27 mouse cellular contexts compared by ENCODE assay signal in genomic region chr9:40836681-40837080, GRCm38 (mm10). TPM values are rescaled to one million over a fixed set of nuclear protein-coding genes. Genes with fewer than 3 reads are reported as not detected.
DNase-seq lines count a peak whose midpoint lies in the region; ATAC-seq and TF ChIP-seq lines count a peak whose summit lies in the region.
"Had no signal": no experiment of that assay in that cellular context is flagged by ENCODE, and none has a peak within 500 bp of the region (broad histone marks: within the 10 kb centered on the region; RNA-seq: fewer than 3 reads in every experiment).

No protein-coding gene starts in this region.

- no peaks in the 10 kb centered on the region for H3K79me2 ChIP-seq in CH12.LX (replicated peaks; ENCODE audit: control insufficient read depth, extremely low read depth, insufficient read depth, poor library complexity, severe bottlenecking)

- dilution Hi-C loops in CH12.LX (cut with MboI; ENCODE audit: extremely low pct_ligation_motif_present, extremely low pct_unique_long_range_greater_than_20kb, low sequenced_read_pairs) = no loop called here

- peak; percentile 20; the same call in 1 of the 2 replicates for TF ChIP-seq CTCF in liver, embryonic 14.5 days (IDR thresholded peaks at IDR 0.05; ENCODE audit: low read depth)
- TF ChIP-seq CTCF in liver, postnatal 0 days (IDR thresholded peaks at IDR 0.05; ENCODE audit: low read depth) = no peak
- peak in 1 of 2 experiments; percentile 37; a peak in 2 of 4 replicates for TF ChIP-seq CTCF in CH12.LX (conservative IDR thresholded peaks at IDR 0.05 in 1 of 2, IDR thresholded peaks at IDR 0.05 in 1 of 2; ENCODE audit: low read depth in 2 of 2, low read length in 2 of 2)
- 0 out of 2 replicates have a peak, but pooled peaks have one; percentile 13 for TF ChIP-seq CTCF in stomach, postnatal 0 days (IDR thresholded peaks at IDR 0.05; ENCODE audit: low read depth)

- H3K4me3 ChIP-seq in liver, embryonic 14.5 days (ENCODE audit: insufficient read depth in 1 of 2, low read depth in 2 of 2, low read length in 2 of 2) = no peak overlapping the region
- H3K4me3 ChIP-seq in liver, postnatal 0 days (ENCODE audit: low read depth, low read length) = no peak overlapping the region
- H3K4me3 ChIP-seq in CH12.LX (replicated peaks in 1 of 3; ENCODE audit: low read depth in 2 of 3, low read length in 2 of 3, poor library complexity in 1 of 3) = no peak overlapping the region
- no peak overlapping the region for H3K4me3 ChIP-seq in ES-E14 (ENCODE audit: insufficient read depth in 1 of 2, low read depth in 1 of 2, low read length in 2 of 2, poor library complexity in 1 of 2, severe bottlenecking in 1 of 2)
- H3K4me3 ChIP-seq in stomach, postnatal 0 days (ENCODE audit: low read depth, low read length) = no peak overlapping the region
- H3K4me3 ChIP-seq: hindbrain, embryonic 15.5 days; liver, embryonic 13.5 days had no signal

- H3K36me3 ChIP-seq in liver, embryonic 14.5 days (replicated peaks; ENCODE audit: control insufficient read depth, insufficient read depth, low read depth) = no peaks in the 10 kb centered on the region
- H3K36me3 ChIP-seq in liver, postnatal 0 days (replicated peaks; ENCODE audit: insufficient read depth, low read length) = no peaks in the 10 kb centered on the region
- H3K36me3 ChIP-seq in CH12.LX (replicated peaks in 1 of 2; ENCODE audit: control insufficient read depth in 1 of 2, insufficient read depth in 1 of 2, low read length in 1 of 2) = no peaks in the 10 kb centered on the region
- no peaks in the 10 kb centered on the region for H3K36me3 ChIP-seq in ES-E14 (ENCODE audit: control insufficient read depth, insufficient read depth, low read length, poor library complexity, severe bottlenecking)
- H3K36me3 ChIP-seq in stomach, postnatal 0 days (ENCODE audit: control insufficient read depth, insufficient read depth, low read length) = no peaks in the 10 kb centered on the region
- H3K36me3 ChIP-seq: hindbrain, embryonic 15.5 days; liver, embryonic 13.5 days had no signal

- no peak for ATAC-seq in liver, embryonic 14.5 days (ENCODE audit: insufficient read depth)
- no peak for ATAC-seq in liver, postnatal 0 days
- no peak for ATAC-seq in stomach, postnatal 0 days (ENCODE audit: low FRiP score, low TSS enrichment)
- ATAC-seq: forebrain, embryonic 14.5 days; intestine, embryonic 16.5 days had no signal

- H3K9me3 ChIP-seq in liver, embryonic 14.5 days (ENCODE audit: control insufficient read depth, low read length) = no peaks in the 10 kb centered on the region
- H3K9me3 ChIP-seq in liver, postnatal 0 days (ENCODE audit: low read length) = no peaks in the 10 kb centered on the region
- H3K9me3 ChIP-seq in CH12.LX (replicated peaks; ENCODE audit: low read length) (no peaks in the 10 kb centered on the region), ES-E14 (ENCODE audit: control insufficient read depth, insufficient read depth, low read depth, low read length) (no peaks in the 10 kb centered on the region)
- H3K9me3 ChIP-seq in stomach, postnatal 0 days (ENCODE audit: control insufficient read depth, low read length) = no peaks in the 10 kb centered on the region
- H3K9me3 ChIP-seq: hindbrain, embryonic 15.5 days; liver, embryonic 13.5 days had no signal

- in situ Hi-C loops in CH12.LX (cut with MboI; ENCODE audit: low pct_ligation_motif_present, low pct_unique_long_range_greater_than_20kb, low sequenced_read_pairs) = no loop called here
- in situ Hi-C loops in ES-E14 (cut with MboI; ENCODE audit: low sequenced_read_pairs in 2 of 2, unreplicated experiment in 2 of 2) = loop anchor here (10.0 to 25.0 kb wide), 4 partner anchors 128 to 348 kb away; partner anchors contain the start of gene Jhy (in 1 of the 2)

- no peaks in the 10 kb centered on the region for H3K4me1 ChIP-seq in liver, embryonic 14.5 days (replicated peaks; ENCODE audit: control insufficient read depth in 2 of 2, insufficient read depth in 2 of 2, low read length in 1 of 2)
- no peaks in the 10 kb centered on the region for H3K4me1 ChIP-seq in liver, postnatal 0 days (ENCODE audit: insufficient read depth)
- H3K4me1 ChIP-seq in CH12.LX (ENCODE audit: control insufficient read depth in 1 of 2, insufficient read depth in 2 of 2) (no peaks in the 10 kb centered on the region), ES-E14 (ENCODE audit: control insufficient read depth in 2 of 2, insufficient read depth in 2 of 2, low read length in 2 of 2, poor library complexity in 1 of 2) (no peaks in the 10 kb centered on the region)
- H3K4me1 ChIP-seq in stomach, postnatal 0 days (replicated peaks; ENCODE audit: control insufficient read depth, insufficient read depth) = no peaks in the 10 kb centered on the region
- H3K4me1 ChIP-seq: hindbrain, embryonic 15.5 days; liver, embryonic 13.5 days had no signal

- no peaks in the 10 kb centered on the region for H3K27me3 ChIP-seq in liver, embryonic 14.5 days (ENCODE audit: control insufficient read depth, insufficient read depth, low read length)
- no peaks in the 10 kb centered on the region for H3K27me3 ChIP-seq in liver, postnatal 0 days (ENCODE audit: insufficient read depth, low read length)
- H3K27me3 ChIP-seq in CH12.LX (replicated peaks) = no peaks in the 10 kb centered on the region
- no peaks in the 10 kb centered on the region for H3K27me3 ChIP-seq in stomach, postnatal 0 days (ENCODE audit: control insufficient read depth, insufficient read depth, low read length)
- H3K27me3 ChIP-seq: hindbrain, embryonic 15.5 days; liver, embryonic 13.5 days had no signal

- no peak for TF ChIP-seq EP300 in liver, embryonic 14.5 days (IDR thresholded peaks at IDR 0.05; ENCODE audit: low read depth)
- TF ChIP-seq EP300 in liver, postnatal 0 days (IDR thresholded peaks at IDR 0.05; ENCODE audit: low read depth) = no peak
- TF ChIP-seq EP300 in CH12.LX (IDR thresholded peaks at IDR 0.05; ENCODE audit: low read length) = no peak
- TF ChIP-seq EP300 in stomach, postnatal 0 days (optimal IDR thresholded peaks at IDR 0.05) = no peak

- no peak for DNase-seq in liver, embryonic 14.5 days (ENCODE audit: low read depth in 3 of 3, low spot score in 3 of 3)
- no peak for DNase-seq in liver, postnatal 0 days
- DNase-seq in CH12.LX (ENCODE audit: extremely low read depth) (peak; percentile 6), ES-E14 (ENCODE audit: low read depth, low spot score) (no peak)
- DNase-seq in stomach, postnatal 0 days (ENCODE audit: low spot score) = no peak
- no peak for DNase-seq in thymus, postnatal 25 days
- DNase-seq in adrenal gland, adult 18-20 months (ENCODE audit: low spot score in 2 of 2) = no peak
- DNase-seq: adrenal gland, adult 8-10 months; cerebellum, adult 8-10 months; cerebellum, postnatal 36 days; heart, postnatal 4 days; kidney, postnatal 25 days; liver, embryonic 13.5 days had no signal

- no peak for TF ChIP-seq POLR2A in CH12.LX (IDR thresholded peaks at IDR 0.05; ENCODE audit: low read depth, low read length)

- WGBS in liver, embryonic 14.5 days (ENCODE audit: insufficient replicate concordance) = 67% methylated on average over 3 of the region's 3 CpGs
- 83% methylated on average over 3 of the region's 3 CpGs for WGBS in liver, postnatal 0 days (ENCODE audit: insufficient replicate concordance)
- 84% methylated on average over 3 of the region's 3 CpGs for WGBS in stomach, postnatal 0 days

- H3K27ac ChIP-seq in liver, embryonic 14.5 days = no peak overlapping the region
- no peak overlapping the region for H3K27ac ChIP-seq in liver, postnatal 0 days (ENCODE audit: low read depth)
- no peak overlapping the region for H3K27ac ChIP-seq in CH12.LX (ENCODE audit: insufficient read depth, low read depth)
- no peak overlapping the region for H3K27ac ChIP-seq in ES-E14 (ENCODE audit: insufficient read depth, low read depth, low read length, poor library complexity, severe bottlenecking)
- no peak overlapping the region for H3K27ac ChIP-seq in stomach, postnatal 0 days (replicated peaks)
- H3K27ac ChIP-seq: hindbrain, embryonic 15.5 days; liver, embryonic 13.5 days; macrophage had no signal

- H3K4me2 ChIP-seq in liver, embryonic 14.5 days (ENCODE audit: low read depth) = no peak overlapping the region
- no peak overlapping the region for H3K4me2 ChIP-seq in liver, postnatal 0 days (ENCODE audit: low read depth, low read length)
- H3K4me2 ChIP-seq in CH12.LX (ENCODE audit: insufficient read depth, low read depth, poor library complexity, severe bottlenecking) = no peak overlapping the region
- H3K4me2 ChIP-seq in stomach, postnatal 0 days (replicated peaks; ENCODE audit: low read depth) = no peak overlapping the region
- H3K4me2 ChIP-seq: hindbrain, embryonic 15.5 days; liver, embryonic 13.5 days had no signal

- peak; percentile 25 for TF ChIP-seq RAD21 in CH12.LX (IDR thresholded peaks at IDR 0.05; ENCODE audit: low read depth, low read length)

- no peak overlapping the region for H3K9ac ChIP-seq in liver, embryonic 14.5 days (replicated peaks)
- H3K9ac ChIP-seq in liver, postnatal 0 days (replicated peaks) = no peak overlapping the region
- no peak overlapping the region for H3K9ac ChIP-seq in CH12.LX (ENCODE audit: insufficient read depth, low read depth)
- no peak overlapping the region for H3K9ac ChIP-seq in ES-E14 (ENCODE audit: insufficient read depth, low read depth, low read length, poor library complexity, severe bottlenecking)
- no peak overlapping the region for H3K9ac ChIP-seq in stomach, postnatal 0 days (ENCODE audit: low read length)
- H3K9ac ChIP-seq: hindbrain, embryonic 15.5 days; liver, embryonic 13.5 days had no signal

TF ChIP-seq in ES-E14, 5 proteins besides CTCF, POLR2A, EP300 and RAD21 (continues in another document):
- TF ChIP-seq CHD2 (IDR thresholded peaks at IDR 0.05; ENCODE audit: low read depth, low read length) = no peak

RNA-seq across cellular contexts. Expression of gene Hspa8, which starts 35.9 kb away (rescaled TPM):
- 1,333 and 1,529 TPM in 2 replicates for polyA plus RNA-seq in liver, embryonic 14.5 days (2012; rRNA removed)
- polyA plus RNA-seq in liver, embryonic 14.5 days (2014; fragmentation: Nextera tagmentation; extraction: Ambion mirVana) = 1,148 and 1,204 TPM in 2 replicates
- 750 and 793 TPM in 2 replicates for polyA plus RNA-seq in liver, postnatal 0 days (2015; fragmentation: Nextera tagmentation; extraction: Ambion mirVana)
- total RNA-seq in CH12.LX (2012; rRNA removed) (2,915 and 4,984 TPM in 2 replicates), CH12.LX (2014; rRNA removed) (7,143 and 7,761 TPM in 2 replicates), ES-E14 (2012; rRNA removed) (3,361 and 3,988 TPM in 2 replicates)
- polyA plus RNA-seq in CH12.LX (2012; ENCODE audit: insufficient read length, low read depth) = 5,629 and 6,462 TPM in 2 replicates
- 991 and 1,085 TPM in 2 replicates for polyA plus RNA-seq in stomach, postnatal 0 days (2015; fragmentation: Nextera tagmentation; extraction: Ambion mirVana)
- 1,000 to 10,000 TPM; 3,946 to 4,032 TPM for total RNA-seq in adrenal gland, adult 18-20 months (2021)

RNA-seq across cellular contexts. Expression of gene Bsx, which starts 37.2 kb away (rescaled TPM):
- 0.01 TPM in 1 of 2 replicates, not detected in the other for polyA plus RNA-seq in liver, embryonic 14.5 days (2012; rRNA removed)
- polyA plus RNA-seq in liver, embryonic 14.5 days (2014; fragmentation: Nextera tagmentation; extraction: Ambion mirVana) = not detected in 2 replicates
- not detected in 2 replicates for polyA plus RNA-seq in liver, postnatal 0 days (2015; fragmentation: Nextera tagmentation; extraction: Ambion mirVana)
- total RNA-seq in CH12.LX (2012; rRNA removed) = not detected in 2 replicates
- total RNA-seq in CH12.LX (2014; rRNA removed) = not detected in 2 replicates
- polyA plus RNA-seq in CH12.LX (2012; ENCODE audit: insufficient read length, low read depth) = not detected in 2 replicates
- total RNA-seq in ES-E14 (2012; rRNA removed) = not detected in 2 replicates
- 0.04 TPM in 1 of 2 replicates, not detected in the other for polyA plus RNA-seq in stomach, postnatal 0 days (2015; fragmentation: Nextera tagmentation; extraction: Ambion mirVana)
- not detected for total RNA-seq in adrenal gland, adult 18-20 months (2021)
- total RNA-seq: adrenal gland, adult 8-10 months; gastrocnemius, adult 8-10 months; heart, postnatal 4 days; monocyte, adult 5-6 weeks; neutrophil, adult 5-6 weeks had no signal
- polyA plus RNA-seq: embryonic facial prominence, embryonic 14.5 days; gonadal fat pad, adult 2 months; heart, embryonic 16.5 days; hindbrain, embryonic 15.5 days; intestine, embryonic 16.5 days; kidney, embryonic 14.5 days; liver, embryonic 13.5 days; lung, embryonic 16.5 days; macrophage; small intestine, adult 2 months; thymus, postnatal 0 days had no signal
